Mouse (Mus musculus): ENCODE measurements around the gene Zfp27.
"Not testable (repeated sequence)": the region's sequence is repeated elsewhere in the genome, so short reads cannot be mapped to it uniquely, and the experiment has no call there.

Gene Zfp27

GRCm38 (mm10) chr7:29880916-29881315 is 25.5 kb downstream of the Zfp27 start:
- no peak for DNase-seq

- no peak for DNase-seq
Measured at GRCm38 (mm10) chr7:29880056-29880455, 26.3 kb downstream of the Zfp27 start.

- not testable (repeated sequence) for DNase-seq
Measured at GRCm38 (mm10) chr7:29877561-29877960, 28.8 kb downstream of the Zfp27 start.

GRCm38 (mm10) chr7:29874256-29874655 is 32.1 kb downstream of the Zfp27 start:
- no peak for DNase-seq

GRCm38 (mm10) chr7:29861660-29862059 is 44.7 kb downstream of the Zfp27 start:
- no peak for DNase-seq

GRCm38 (mm10) chr7:29859532-29860517 is 46.5 kb downstream of the Zfp27 start, which contains the start of gene Zfp420:
Gene Zfp420 (plus strand): TSS chr7:29859979.
- DNase-seq = peak; percentile 93

GRCm38 (mm10) chr7:29853219-29853842 is 53.0 kb downstream of the Zfp27 start, which contains the start of gene Zfp940:
Gene Zfp940 (minus strand): TSS chr7:29853669.
- peak; percentile 86 for DNase-seq

GRCm38 (mm10) chr7:29852831-29853218 is 53.5 kb downstream of the Zfp27 start:
- no peak for DNase-seq

GRCm38 (mm10) chr7:29844616-29845015 is 61.8 kb downstream of the Zfp27 start:
- no peak for DNase-seq
